Mouse (Mus musculus) C3H10T1/2 (cell line): ENCODE measurements around the gene H2afy2. TPM values are rescaled to one million over a fixed set of nuclear protein-coding genes. Genes with fewer than 3 reads are reported as not detected.

Experiments used
- polyA plus RNA-seq, 2 experiments: library from polyadenylated mRNA; unstranded; fragments of >200 nt; fragmentation: generic; extraction: Trizol; gene quantifications; one replicate each; pipeline ENCODE4 v1.2.1; 2012; ENCODE audit warnings: missing spikeins in 2 of 2

Gene H2afy2
- 10 to 100 TPM; 14.1 to 64.6 TPM for polyA plus RNA-seq

DNA sequence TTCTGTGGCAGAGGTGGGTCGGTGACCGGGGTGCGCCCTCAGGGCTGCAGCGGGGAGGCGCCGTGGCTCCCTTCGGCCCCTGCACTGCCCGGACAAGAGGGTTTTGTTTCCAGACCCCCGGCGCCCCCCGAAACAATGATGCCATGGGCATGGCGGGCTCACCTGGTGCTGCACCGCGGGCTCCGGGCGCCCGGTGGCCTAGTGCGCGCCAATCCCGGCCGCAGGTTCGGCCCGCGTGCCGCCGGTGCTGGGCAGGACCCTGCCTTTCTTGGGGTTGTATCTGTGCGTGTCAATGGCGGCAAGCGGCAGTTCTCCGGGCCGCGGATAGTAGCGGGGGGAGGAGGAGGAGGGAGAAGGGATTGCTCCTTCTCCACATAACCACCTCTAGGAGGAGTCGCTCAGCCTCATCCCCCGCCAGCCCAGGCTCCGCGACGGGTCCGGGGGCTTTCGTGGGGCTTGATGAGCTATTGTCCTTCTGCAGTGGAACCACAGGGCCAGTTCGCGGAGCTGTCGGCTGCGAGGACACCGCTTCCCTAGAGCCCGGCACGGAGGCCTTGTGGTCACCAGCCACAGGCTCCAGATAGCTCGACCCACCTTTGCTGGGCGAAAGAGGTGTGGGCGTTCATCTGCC, at the start of gene H2afy2:
H2afy2 (minus strand) TSS at position 527 of the 631 bp plus-strand sequence.

DNA sequence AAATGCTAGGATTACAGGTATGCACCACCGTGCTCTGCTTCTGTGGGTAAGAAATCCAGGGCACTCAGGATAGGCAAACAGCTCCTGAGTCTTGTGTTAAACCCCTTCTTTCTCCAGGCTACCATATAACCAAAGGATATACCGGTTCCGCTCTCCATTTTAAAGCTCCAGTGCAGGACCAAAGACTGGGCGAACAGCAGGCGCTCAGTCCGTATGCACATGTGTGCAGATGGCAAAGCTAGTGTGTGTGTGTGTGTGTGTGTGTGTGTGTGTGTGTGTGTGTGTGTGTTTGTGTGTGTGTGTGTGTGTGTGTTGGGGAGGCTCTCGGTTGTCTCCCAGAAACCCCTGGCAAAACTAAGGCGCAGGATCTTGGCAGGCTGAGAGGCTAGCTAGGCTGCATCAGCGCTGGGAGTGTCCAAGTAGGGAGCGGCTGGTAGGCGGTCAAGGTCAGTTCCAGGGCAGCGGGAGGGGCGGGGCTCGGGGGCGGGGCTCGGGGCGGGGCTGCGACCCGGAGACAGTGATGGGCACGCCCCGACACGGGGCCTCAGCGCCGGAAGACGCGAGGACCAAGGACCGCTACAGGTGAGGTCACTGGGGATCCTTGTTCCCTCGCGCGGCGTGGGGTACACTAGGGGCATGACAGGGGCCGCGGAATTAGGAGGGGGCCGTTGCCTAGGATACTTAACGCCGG, 69.0 kb downstream of the H2afy2 start, which contains the start of gene Aifm2:
Aifm2 (plus strand) TSS at position 493 of the 691 bp plus-strand sequence.

DNA sequence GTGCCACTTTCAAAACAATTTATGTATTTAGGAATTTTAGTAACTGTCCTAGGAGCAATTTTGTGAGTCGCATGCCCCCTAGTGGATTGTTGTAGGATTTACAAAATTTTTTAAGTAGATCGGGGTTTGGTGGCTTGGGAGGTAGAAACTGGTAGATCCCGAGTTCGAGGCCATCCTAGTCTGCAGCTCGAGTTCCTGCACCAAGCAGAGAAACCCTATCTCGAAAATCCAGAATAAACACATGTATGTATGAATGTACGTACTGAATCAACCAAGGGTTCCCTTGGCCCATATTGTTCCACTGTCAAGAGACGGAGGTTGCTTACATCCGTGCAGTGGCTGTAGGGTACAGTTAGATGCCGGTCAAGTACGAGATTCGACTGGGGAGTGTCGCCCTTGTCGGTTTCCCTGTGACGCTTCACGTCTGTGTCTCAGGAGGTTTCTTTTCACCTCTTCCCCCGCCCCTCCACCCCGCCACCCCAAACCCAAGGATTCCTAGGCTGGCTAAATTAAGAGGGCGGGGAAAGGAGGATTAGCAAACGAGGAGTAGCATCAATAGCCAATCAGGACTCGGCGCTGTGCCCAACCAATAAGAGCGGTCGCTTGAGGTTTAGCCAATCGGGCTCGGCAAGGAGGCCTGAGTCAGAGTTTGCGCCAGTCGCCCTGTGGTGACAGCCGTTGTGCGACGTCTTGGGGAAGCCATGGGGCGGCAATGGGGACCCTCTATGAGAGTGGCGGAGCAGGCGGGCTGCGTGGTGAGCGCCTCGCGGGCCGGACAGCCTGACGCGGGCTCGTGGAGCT, 88.9 kb downstream of the H2afy2 start, which contains the start of gene Tysnd1:
Tysnd1 (plus strand) TSS at position 645 of the 801 bp plus-strand sequence.

Other genes with a start within 250 kb of the H2afy2 start
- under 1 TPM in 1 of 2 experiments, not detected in 1; 0.06 TPM for gene Npffr1, start 188.7 kb downstream of the H2afy2 start, polyA plus RNA-seq
- gene Ppa1, start 135.6 kb downstream of the H2afy2 start, polyA plus RNA-seq: 10 to 100 TPM; 34.1 to 72.9 TPM
- 100 to 1,000 TPM in 1 of 2 experiments, 10 to 100 TPM in 1; 33.7 to 178 TPM for gene Sar1a, start 103.8 kb downstream of the H2afy2 start, polyA plus RNA-seq
- 10 to 100 TPM; 56.4 to 59.5 TPM for gene Tysnd1, start 88.6 kb downstream of the H2afy2 start, polyA plus RNA-seq
- gene Aifm2, start 68.9 kb downstream of the H2afy2 start, polyA plus RNA-seq: 10 to 100 TPM; 11.7 to 37.7 TPM
- gene Col13a1, start 195.0 kb upstream of the H2afy2 start, polyA plus RNA-seq: not detected